Mouse (Mus musculus) midbrain, embryonic 15.5 days (tissue): ENCODE results near the gene Clptm1. TPM values are rescaled to one million over a fixed set of nuclear protein-coding genes. Genes with fewer than 3 reads are reported as not detected.

Source experiments
- ATAC-seq: fragments of 200-750 bp; cut with Nextera tagmentation; replicated peaks from 2 replicates; pipeline ENCODE4 v1.8.0; 2017; ENCODE audit warnings: moderate TSS enrichment
- H3K27ac ChIP-seq: fragments of 300-500 bp; sonication (generic); 2 replicates; pipeline ENCODE4 v1.5.1; 2015; ENCODE audit warnings: mild to moderate bottlenecking, inconsistent platforms
- H3K27me3 ChIP-seq: fragments of 300-500 bp; sonication (generic); replicated peaks from 2 replicates; pipeline ENCODE4 v1.6.1; 2015; ENCODE audit warnings: inconsistent platforms
- H3K36me3 ChIP-seq: fragments of 300-500 bp; sonication (generic); replicated peaks from 2 replicates; pipeline ENCODE4 v1.6.1; 2015; ENCODE audit warnings: inconsistent platforms
- H3K4me1 ChIP-seq: fragments of 300-500 bp; sonication (generic); 2 replicates; pipeline ENCODE4 v1.6.1; 2015; ENCODE audit warnings: inconsistent platforms
- H3K4me2 ChIP-seq: fragments of 300-500 bp; sonication (generic); 2 replicates; pipeline ENCODE4 v1.6.1; 2015; ENCODE audit warnings: inconsistent platforms, mild to moderate bottlenecking, moderate library complexity
- H3K4me3 ChIP-seq: fragments of 300-500 bp; sonication (generic); 2 replicates; pipeline ENCODE4 v1.5.1; 2015; ENCODE audit warnings: mild to moderate bottlenecking, inconsistent platforms
- H3K9ac ChIP-seq: fragments of 300-500 bp; sonication (generic); 2 replicates; pipeline ENCODE4 v1.6.1; 2015; ENCODE audit warnings: mild to moderate bottlenecking, inconsistent platforms
- H3K9me3 ChIP-seq: fragments of 300-500 bp; sonication (generic); 2 replicates; pipeline ENCODE4 v1.6.1; 2016; ENCODE audit warnings: inconsistent platforms
- WGBS: fragments of 180-500 bp; shearing (Covaris S2); methylation state at CpG from one replicate; pipeline ENCODE4 v1.1.7; 2015; ENCODE audit warnings: mixed read lengths; 5-methylcytosine and 5-hydroxymethylcytosine counted together
- polyA plus RNA-seq: library from polyadenylated mRNA; unstranded; fragments of >200 nt; fragmentation: Nextera tagmentation; extraction: Ambion mirVana; gene quantifications from 2 replicates; pipeline ENCODE4 v1.2.1, GENCODE M21; 2015

Clptm1 gene
- polyA plus RNA-seq, 1 experiment from 2014 or later = 129 TPM

GRCm38 (mm10) chr7:19589207-19589606 lies 75.6 kb downstream of the Clptm1 start:
- no peak overlapping the region for H3K9ac ChIP-seq
- no peak overlapping the region for H3K27ac ChIP-seq
- peaks cover 61% of the 10 kb centered on the region for H3K36me3 ChIP-seq
- WGBS = 56% methylated on average over 3 of the region's 3 CpGs
- no peaks in the 10 kb centered on the region for H3K9me3 ChIP-seq
- H3K4me3 ChIP-seq = no peak overlapping the region
- no peak overlapping the region for H3K4me2 ChIP-seq
- no peaks in the 10 kb centered on the region for H3K4me1 ChIP-seq
- no peaks in the 10 kb centered on the region for H3K27me3 ChIP-seq
- ATAC-seq = no peak

- H3K27me3 ChIP-seq = no peaks in the 10 kb centered on the region
- H3K9me3 ChIP-seq = no peaks in the 10 kb centered on the region
- 78% methylated on average over 46 of the region's 46 CpGs for WGBS
- no peak overlapping the region for H3K4me3 ChIP-seq
- no peak overlapping the region for H3K27ac ChIP-seq
- no peak overlapping the region for H3K4me2 ChIP-seq
- ATAC-seq = no peak
- no peaks in the 10 kb centered on the region for H3K4me1 ChIP-seq
- H3K9ac ChIP-seq = no peak overlapping the region
- H3K36me3 ChIP-seq = peaks cover 65% of the 10 kb centered on the region
Measured at GRCm38 (mm10) chr7:19586269-19586668, 78.6 kb downstream of the Clptm1 start.

Other genes starting within 250 kb of the Clptm1 start
- 20.4 and 20.6 TPM in 2 replicates for gene Mark4, start 206.2 kb downstream of the Clptm1 start, polyA plus RNA-seq
- gene Exoc3l2, start 201.7 kb downstream of the Clptm1 start, polyA plus RNA-seq = 0.17 and 0.57 TPM in 2 replicates
- 4.8 and 5.0 TPM in 2 replicates for gene Bloc1s3, start 156.7 kb downstream of the Clptm1 start, polyA plus RNA-seq
- 38.3 and 39.1 TPM in 2 replicates for gene Trappc6a, start 156.6 kb downstream of the Clptm1 start, polyA plus RNA-seq
- 0.74 and 0.95 TPM in 2 replicates for gene Nkpd1, start 147.2 kb downstream of the Clptm1 start, polyA plus RNA-seq
- gene Ppp1r37, start 102.0 kb downstream of the Clptm1 start, polyA plus RNA-seq = 44.0 and 48.3 TPM in 2 replicates
- gene Zfp296, start 87.7 kb downstream of the Clptm1 start, polyA plus RNA-seq = 0.25 and 0.26 TPM in 2 replicates
- 142 and 155 TPM in 2 replicates for gene Gemin7, start 87.4 kb downstream of the Clptm1 start, polyA plus RNA-seq
- 67.2 and 69.1 TPM in 2 replicates for gene Clasrp, start 60.5 kb downstream of the Clptm1 start, polyA plus RNA-seq
- gene Relb, start 35.6 kb downstream of the Clptm1 start, polyA plus RNA-seq = 5.5 and 5.9 TPM in 2 replicates
- 1.2 TPM in 1 of 2 replicates, not detected in the other for gene Apoc2, start 12.9 kb upstream of the Clptm1 start, polyA plus RNA-seq
- not detected in 2 replicates for gene Gm44805, start 16.4 kb upstream of the Clptm1 start, polyA plus RNA-seq
- gene Apoc4, start 16.4 kb upstream of the Clptm1 start, polyA plus RNA-seq = not detected in 2 replicates
- 1.5 and 1.6 TPM in 2 replicates for gene Apoc1, start 27.6 kb upstream of the Clptm1 start, polyA plus RNA-seq
- gene Apoe, start 34.2 kb upstream of the Clptm1 start, polyA plus RNA-seq = 385 and 514 TPM in 2 replicates
- 139 and 156 TPM in 2 replicates for gene Tomm40, start 50.4 kb upstream of the Clptm1 start, polyA plus RNA-seq
- 56.3 and 60.8 TPM in 2 replicates for gene Nectin2, start 85.5 kb upstream of the Clptm1 start, polyA plus RNA-seq
- 12.4 and 13.8 TPM in 2 replicates for gene Bcam, start 106.0 kb upstream of the Clptm1 start, polyA plus RNA-seq
- gene Cblc, start 131.8 kb upstream of the Clptm1 start, polyA plus RNA-seq = 0.40 and 0.57 TPM in 2 replicates
- gene Bcl3, start 157.7 kb upstream of the Clptm1 start, polyA plus RNA-seq = 0.89 and 1.7 TPM in 2 replicates
- 15.2 and 15.4 TPM in 2 replicates for gene Gm19345, start 187.0 kb upstream of the Clptm1 start, polyA plus RNA-seq
- 1.1 and 1.2 TPM in 2 replicates for gene Ceacam16, start 196.3 kb upstream of the Clptm1 start, polyA plus RNA-seq
- gene Ceacam19, start 222.9 kb upstream of the Clptm1 start, polyA plus RNA-seq = not detected in 2 replicates